Mouse (Mus musculus): Measurements from ENCODE around the gene Msto1. TPM values are rescaled to one million over a fixed set of nuclear protein-coding genes. Genes with fewer than 3 reads are reported as not detected.
"Not testable (repeated sequence)": the region's sequence is repeated elsewhere in the genome, so short reads cannot be mapped to it uniquely, and the experiment has no call there.

The Msto1 gene
- polyA plus RNA-seq, 1 experiment from 2014 or later, result 49.2 TPM

- not testable (repeated sequence) for H3K9me3 ChIP-seq (replicated peaks); H3K4me3 ChIP-seq (replicated peaks); H3K4me2 ChIP-seq; H3K27me3 ChIP-seq (replicated peaks); ATAC-seq (ENCODE audit: low FRiP score); H3K9ac ChIP-seq (replicated peaks); H3K4me1 ChIP-seq; H3K27ac ChIP-seq (replicated peaks)
- 95% methylated on average over 7 of the region's 7 CpGs for WGBS
- H3K36me3 ChIP-seq, result peaks cover 21% of the 10 kb centered on the region
Observed at GRCm38 (mm10) chr3:88893011-88893410, 20.8 kb downstream of the Msto1 start.

- ATAC-seq (ENCODE audit: low FRiP score), result not testable (repeated sequence)
Observed at GRCm38 (mm10) chr3:88882536-88882935, 31.3 kb downstream of the Msto1 start.

GRCm38 (mm10) chr3:88868449-88868848 is 45.4 kb downstream of the Msto1 start:
- H3K4me1 ChIP-seq; H3K27me3 ChIP-seq (replicated peaks); ATAC-seq (ENCODE audit: low FRiP score); H3K9ac ChIP-seq (replicated peaks); H3K4me3 ChIP-seq (replicated peaks); H3K27ac ChIP-seq (replicated peaks); H3K4me2 ChIP-seq; H3K9me3 ChIP-seq (replicated peaks): not testable (repeated sequence)
- WGBS, result 100% methylated on average over 1 of the region's 4 CpGs
- peaks cover 25% of the 10 kb centered on the region for H3K36me3 ChIP-seq

More at GRCm38 (mm10) chr3:88882536-88882935, 31.3 kb downstream of the Msto1 start:
- not testable (repeated sequence) for H3K4me1 ChIP-seq; H3K4me2 ChIP-seq; H3K9me3 ChIP-seq (replicated peaks); H3K27ac ChIP-seq (replicated peaks); H3K27me3 ChIP-seq (replicated peaks); H3K9ac ChIP-seq (replicated peaks); H3K36me3 ChIP-seq; H3K4me3 ChIP-seq (replicated peaks)
- 97% methylated on average over 4 of the region's 4 CpGs for WGBS

GRCm38 (mm10) chr3:88867177-88867576 is 46.6 kb downstream of the Msto1 start:
- H3K4me3 ChIP-seq (replicated peaks); H3K9me3 ChIP-seq (replicated peaks); ATAC-seq (ENCODE audit: low FRiP score); H3K27ac ChIP-seq (replicated peaks); H3K9ac ChIP-seq (replicated peaks); H3K4me1 ChIP-seq; H3K4me2 ChIP-seq; H3K27me3 ChIP-seq (replicated peaks): not testable (repeated sequence)
- no CpG with 5 or more reads among the region's 8 CpGs for WGBS
- H3K36me3 ChIP-seq, result peaks cover 36% of the 10 kb centered on the region

- H3K4me2 ChIP-seq; H3K27ac ChIP-seq (replicated peaks); H3K27me3 ChIP-seq (replicated peaks); H3K9me3 ChIP-seq (replicated peaks); H3K4me3 ChIP-seq (replicated peaks); ATAC-seq (ENCODE audit: low FRiP score); H3K9ac ChIP-seq (replicated peaks); H3K4me1 ChIP-seq: not testable (repeated sequence)
- H3K36me3 ChIP-seq, result peaks cover 40% of the 10 kb centered on the region
- no CpG with 5 or more reads among the region's 3 CpGs for WGBS
Observed at GRCm38 (mm10) chr3:88866735-88867134, 47.1 kb downstream of the Msto1 start.

GRCm38 (mm10) chr3:88862129-88862528 is 51.7 kb downstream of the Msto1 start:
- Histone ChIP-seq H3K9ac (replicated peaks) (no peak overlapping the region), H3K4me2 (no peak overlapping the region), H3K4me3 (replicated peaks) (no peak overlapping the region), H3K27ac (replicated peaks) (no peak overlapping the region), H3K4me1 (no peaks in the 10 kb centered on the region), H3K36me3 (peaks cover 82% of the 10 kb centered on the region), H3K9me3 (replicated peaks) (no peaks in the 10 kb centered on the region), H3K27me3 (replicated peaks) (no peaks in the 10 kb centered on the region)
- 94% methylated on average over 3 of the region's 3 CpGs for WGBS
- ATAC-seq (ENCODE audit: low FRiP score), result no peak

- 92% methylated on average over 6 of the region's 6 CpGs for WGBS
- H3K27me3 ChIP-seq (replicated peaks), result no peaks in the 10 kb centered on the region
- H3K36me3 ChIP-seq, result peaks cover 63% of the 10 kb centered on the region
- no peaks in the 10 kb centered on the region for H3K4me1 ChIP-seq
- no peaks in the 10 kb centered on the region for H3K9me3 ChIP-seq (replicated peaks)
- ATAC-seq (ENCODE audit: low FRiP score), result no peak
- no peak overlapping the region for H3K4me2 ChIP-seq
- no peak overlapping the region for H3K4me3 ChIP-seq (replicated peaks)
- H3K9ac ChIP-seq (replicated peaks), result no peak overlapping the region
- H3K27ac ChIP-seq (replicated peaks), result no peak overlapping the region
Observed at GRCm38 (mm10) chr3:88855837-88856236, 58.0 kb downstream of the Msto1 start.

Other genes with a start within 250 kb of the Msto1 start
- gene Khdc4, start 228.2 kb downstream of the Msto1 start, polyA plus RNA-seq (2015; fragmentation: Nextera tagmentation; extraction: Ambion mirVana), result 85.9 and 87.4 TPM in 2 replicates
- 58.7 and 67.5 TPM in 2 replicates for gene Rit1, start 197.2 kb downstream of the Msto1 start, polyA plus RNA-seq (2015; fragmentation: Nextera tagmentation; extraction: Ambion mirVana)
- gene Syt11, start 138.8 kb downstream of the Msto1 start, polyA plus RNA-seq (2015; fragmentation: Nextera tagmentation; extraction: Ambion mirVana), result 207 and 237 TPM in 2 replicates
- gene Gon4l, start 78.8 kb downstream of the Msto1 start, polyA plus RNA-seq (2015; fragmentation: Nextera tagmentation; extraction: Ambion mirVana), result 11.8 and 12.3 TPM in 2 replicates
- gene Ash1l, start 36.6 kb upstream of the Msto1 start, polyA plus RNA-seq (2015; fragmentation: Nextera tagmentation; extraction: Ambion mirVana), result 19.1 and 19.4 TPM in 2 replicates
- gene Dap3, start 37.2 kb upstream of the Msto1 start, polyA plus RNA-seq (2015; fragmentation: Nextera tagmentation; extraction: Ambion mirVana), result 144 TPM in 2 replicates
- gene Rusc1, start 179.3 kb upstream of the Msto1 start, polyA plus RNA-seq (2015; fragmentation: Nextera tagmentation; extraction: Ambion mirVana), result 93.2 and 114 TPM in 2 replicates
- gene Gm43738, start 187.1 kb upstream of the Msto1 start, polyA plus RNA-seq (2015; fragmentation: Nextera tagmentation; extraction: Ambion mirVana), result not detected in 2 replicates
- 437 and 499 TPM in 2 replicates for gene Fdps, start 188.0 kb upstream of the Msto1 start, polyA plus RNA-seq (2015; fragmentation: Nextera tagmentation; extraction: Ambion mirVana)
- 0.06 and 1.4 TPM in 2 replicates for gene Pklr, start 222.1 kb upstream of the Msto1 start, polyA plus RNA-seq (2015; fragmentation: Nextera tagmentation; extraction: Ambion mirVana)
- 44.8 and 59.3 TPM in 2 replicates for gene Hcn3, start 246.2 kb upstream of the Msto1 start, polyA plus RNA-seq (2015; fragmentation: Nextera tagmentation; extraction: Ambion mirVana)